Mouse (Mus musculus) midbrain, embryonic 10.5 days (tissue): ENCODE measurements around the gene Mex3b. TPM values are rescaled to one million over a fixed set of nuclear protein-coding genes. Genes with fewer than 3 reads are reported as not detected.

Experiments
- DNase-seq: peaks from one replicate; pipeline ENCODE4 v3.0.0-alpha.2; 2017; ENCODE audit warnings: low spot score
- H3K27ac ChIP-seq: fragments of 300-500 bp; sonication (generic); replicated peaks from 2 replicates; pipeline ENCODE4 v1.5.1; 2016; ENCODE audit warnings: mild to moderate bottlenecking
- H3K27me3 ChIP-seq: fragments of 300-500 bp; sonication (generic); 2 replicates; pipeline ENCODE4 v1.6.1; 2016; ENCODE audit warnings: low read depth, mild to moderate bottlenecking; ENCODE audit not compliant: poor library complexity, severe bottlenecking
- H3K36me3 ChIP-seq: fragments of 300-500 bp; sonication (generic); 2 replicates; pipeline ENCODE4 v1.6.1; 2016; ENCODE audit warnings: mild to moderate bottlenecking, moderate library complexity
- H3K4me1 ChIP-seq: fragments of 300-500 bp; sonication (generic); 2 replicates; pipeline ENCODE4 v1.6.1; 2016
- H3K4me3 ChIP-seq: fragments of 300-500 bp; sonication (generic); 2 replicates; pipeline ENCODE4 v1.5.1; 2016; ENCODE audit warnings: mild to moderate bottlenecking, moderate library complexity
- H3K9me3 ChIP-seq: fragments of 300-500 bp; sonication (generic); replicated peaks from 2 replicates; pipeline ENCODE4 v1.6.1; 2016; ENCODE audit warnings: mild to moderate bottlenecking
- WGBS: fragments of 180-500 bp; shearing (Covaris S2); methylation state at CpG from one replicate; pipeline ENCODE4 v1.1.7; 2016; 5-methylcytosine and 5-hydroxymethylcytosine counted together
- polyA plus RNA-seq: library from polyadenylated mRNA; unstranded; fragments of >200 nt; fragmentation: Nextera tagmentation; extraction: Ambion mirVana; gene quantifications from 2 replicates; pipeline ENCODE4 v1.2.1, GENCODE M21; 2016

The Mex3b gene
- polyA plus RNA-seq, 1 experiment from 2014 or later = 23.2 TPM

DNA sequence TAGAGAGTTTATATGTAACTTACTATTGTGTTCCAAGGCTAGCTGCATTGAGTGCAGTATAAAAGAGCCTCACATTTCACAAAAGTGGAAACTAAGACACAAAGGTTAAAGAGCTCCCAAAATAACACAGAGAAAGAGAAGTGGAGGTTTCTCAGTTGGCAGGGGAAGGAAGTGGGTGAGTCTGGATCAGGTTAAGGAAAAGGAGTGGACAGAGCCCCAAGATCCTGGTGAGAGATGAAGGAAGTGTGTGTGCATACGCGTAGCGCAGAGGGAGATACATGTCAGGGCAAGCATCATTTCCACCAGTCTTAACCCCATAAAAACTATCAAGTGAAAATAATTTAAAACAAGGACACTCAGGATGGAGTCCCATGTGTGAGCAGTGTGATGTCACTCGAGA is 15.5 kb upstream of the Mex3b start:
- 87% methylated on average over 4 of the region's 4 CpGs for WGBS

DNA sequence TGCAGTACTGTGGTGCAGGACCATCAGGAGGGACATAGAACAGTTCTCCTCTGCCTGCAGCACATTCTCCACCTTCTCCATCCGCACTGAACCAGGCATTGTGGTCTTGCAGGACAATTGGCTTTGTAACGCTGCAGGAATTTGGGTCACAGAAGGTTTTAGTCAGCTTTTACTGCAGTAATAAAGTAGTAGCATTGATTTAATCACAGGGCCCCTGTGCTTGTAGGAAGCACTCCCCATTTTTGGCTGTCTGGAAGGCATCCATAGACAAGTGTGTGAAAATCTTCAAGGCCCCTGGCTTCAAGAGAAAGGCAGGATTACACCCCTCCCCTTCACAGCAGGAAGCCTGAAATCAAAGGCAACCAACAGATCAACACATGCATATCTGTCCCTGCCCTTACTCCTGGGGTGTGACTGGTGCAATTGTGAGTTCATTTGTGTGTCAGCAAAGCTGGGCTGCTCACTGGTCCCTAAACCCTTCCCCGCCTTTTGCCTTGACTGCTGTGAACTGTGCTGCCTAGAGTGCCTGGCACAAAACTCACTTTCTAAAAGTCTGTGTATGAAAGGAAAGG is 12.9 kb upstream of the Mex3b start:
- WGBS = 14% methylated on average over 3 of the region's 3 CpGs

More for the DNA sequence above, 15.5 kb upstream of the Mex3b start:
- no peak overlapping the region for H3K27ac ChIP-seq
- no peaks in the 10 kb centered on the region for H3K9me3 ChIP-seq
- no peak for DNase-seq
- no peaks in the 10 kb centered on the region for H3K27me3 ChIP-seq
- peaks cover 23% of the 10 kb centered on the region for H3K4me1 ChIP-seq
- no peaks in the 10 kb centered on the region for H3K36me3 ChIP-seq
- H3K4me3 ChIP-seq = no peak overlapping the region

DNA sequence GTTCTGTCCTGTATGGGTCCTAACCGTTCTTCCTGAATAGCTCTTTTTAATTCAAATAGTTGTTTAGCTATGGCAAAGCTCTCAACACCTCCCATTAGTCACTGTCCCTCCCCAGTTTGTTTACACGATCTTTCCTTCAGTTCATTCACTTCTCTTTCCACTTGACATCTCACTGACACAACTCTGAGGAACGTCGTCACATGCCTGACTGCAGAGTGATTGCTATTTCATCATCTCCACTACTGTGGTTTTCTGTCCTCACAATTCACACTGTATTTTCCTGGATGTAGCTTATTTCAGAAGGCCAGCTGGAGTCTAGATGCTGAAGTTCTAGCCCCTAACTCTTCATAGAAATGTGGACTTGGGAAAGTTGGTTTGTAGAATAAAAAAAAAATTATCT is 8.5 kb upstream of the Mex3b start:
- no peak for DNase-seq
- no peaks in the 10 kb centered on the region for H3K27me3 ChIP-seq
- peaks cover 17% of the 10 kb centered on the region for H3K4me1 ChIP-seq
- H3K27ac ChIP-seq = no peak overlapping the region
- no peaks in the 10 kb centered on the region for H3K36me3 ChIP-seq
- 69% methylated on average over 4 of the region's 4 CpGs for WGBS
- H3K4me3 ChIP-seq = no peak overlapping the region
- no peaks in the 10 kb centered on the region for H3K9me3 ChIP-seq

More for the DNA sequence above, 12.9 kb upstream of the Mex3b start:
- Histone ChIP-seq H3K4me3 (no peak overlapping the region), H3K27me3 (no peaks in the 10 kb centered on the region), H3K9me3 (no peaks in the 10 kb centered on the region), H3K27ac (peak overlapping the region; percentile 39), H3K4me1 (peaks cover 19% of the 10 kb centered on the region), H3K36me3 (no peaks in the 10 kb centered on the region)
- peak; percentile 43 for DNase-seq

DNA sequence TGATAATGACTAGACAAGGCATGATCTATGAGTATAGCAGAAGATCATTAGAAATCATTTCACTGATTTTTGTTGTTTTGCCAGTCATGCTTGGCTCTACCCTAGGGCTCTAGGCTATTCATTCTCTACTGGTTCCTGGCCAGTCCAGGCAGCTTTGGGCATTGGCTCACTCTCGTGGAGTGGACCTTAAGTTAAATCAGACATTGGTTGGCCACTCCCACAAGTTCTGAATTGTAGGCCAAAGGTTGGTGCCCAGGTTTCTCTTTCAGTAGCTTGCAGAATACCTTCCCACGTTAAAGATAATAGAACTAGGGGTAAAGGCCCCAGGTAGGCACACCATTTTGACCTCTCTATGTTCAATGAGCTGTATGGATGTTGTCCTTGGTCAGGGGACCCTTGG is 6.5 kb upstream of the Mex3b start:
- no peaks in the 10 kb centered on the region for H3K36me3 ChIP-seq
- H3K27me3 ChIP-seq = no peaks in the 10 kb centered on the region
- H3K27ac ChIP-seq = no peak overlapping the region
- H3K4me3 ChIP-seq = no peak overlapping the region
- 75% methylated on average over 2 of the region's 2 CpGs for WGBS
- DNase-seq = no peak
- H3K4me1 ChIP-seq = peaks cover 22% of the 10 kb centered on the region
- no peaks in the 10 kb centered on the region for H3K9me3 ChIP-seq

DNA sequence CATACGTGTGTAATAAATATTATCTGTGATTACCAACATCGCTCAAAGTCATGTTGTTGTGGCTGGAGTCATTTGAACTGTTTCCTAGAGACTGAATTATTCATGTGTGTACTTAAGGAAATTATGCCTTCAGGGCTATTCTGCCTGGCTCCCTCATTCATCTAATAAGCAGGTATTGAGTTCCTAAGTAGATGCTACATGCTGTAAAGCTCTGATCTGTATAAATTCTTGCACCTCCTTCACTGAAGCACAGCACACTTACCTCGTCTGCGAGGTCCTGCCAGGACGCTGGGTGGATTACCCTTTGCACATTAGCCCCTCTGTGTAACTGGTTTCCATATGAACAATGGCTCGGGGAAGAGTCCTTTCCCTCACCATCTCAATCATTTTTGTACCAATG is 3.8 kb upstream of the Mex3b start:
- no peaks in the 10 kb centered on the region for H3K9me3 ChIP-seq
- no peaks in the 10 kb centered on the region for H3K36me3 ChIP-seq
- WGBS = 55% methylated on average over 6 of the region's 6 CpGs
- peak overlapping the region; percentile 72 for H3K27ac ChIP-seq
- H3K4me1 ChIP-seq = peaks cover 22% of the 10 kb centered on the region
- no peaks in the 10 kb centered on the region for H3K27me3 ChIP-seq
- peak; percentile 25 for DNase-seq
- H3K4me3 ChIP-seq = no peak overlapping the region

DNA sequence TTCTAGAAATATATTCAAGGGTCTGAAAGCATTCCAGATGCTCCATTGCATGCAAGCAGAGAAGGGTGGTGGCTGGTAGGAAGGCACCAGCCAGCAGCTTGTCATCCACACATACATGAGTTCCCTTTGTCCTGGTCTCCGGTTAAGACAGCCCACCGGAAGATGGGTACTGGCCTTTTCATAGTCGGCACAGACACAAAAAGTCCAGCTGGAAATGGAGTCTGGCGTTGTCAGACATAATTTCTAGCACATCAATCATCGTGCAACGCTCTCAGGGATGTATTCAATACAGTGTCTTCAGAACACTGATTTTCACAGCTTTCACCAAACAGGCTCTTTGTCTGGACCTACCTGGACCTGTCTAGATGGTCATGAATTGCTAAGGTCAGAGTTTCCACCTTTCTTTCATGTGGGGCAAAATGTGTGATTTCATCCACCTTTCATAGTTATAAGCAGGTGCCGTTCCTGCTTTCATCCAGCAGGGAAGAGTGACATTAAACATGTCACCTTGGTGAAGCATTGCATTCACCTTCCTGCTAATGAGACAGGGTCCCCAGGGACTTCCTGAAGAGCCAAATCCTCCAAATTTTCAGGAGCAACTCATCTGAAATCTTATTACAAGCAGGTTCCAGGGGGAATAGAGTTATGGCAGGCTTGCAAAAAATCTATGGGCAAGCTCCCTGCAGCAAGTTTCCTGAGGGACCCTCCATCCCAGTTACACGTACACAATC is 2.7 kb upstream of the Mex3b start:
- peak overlapping the region; percentile 100 for H3K4me3 ChIP-seq
- no peaks in the 10 kb centered on the region for H3K27me3 ChIP-seq
- WGBS = 55% methylated on average over 8 of the region's 8 CpGs
- H3K4me1 ChIP-seq = peaks cover 30% of the 10 kb centered on the region
- peak; percentile 29 for DNase-seq
- H3K36me3 ChIP-seq = peaks cover 9% of the 10 kb centered on the region
- peak overlapping the region; percentile 100 for H3K27ac ChIP-seq
- no peaks in the 10 kb centered on the region for H3K9me3 ChIP-seq

DNA sequence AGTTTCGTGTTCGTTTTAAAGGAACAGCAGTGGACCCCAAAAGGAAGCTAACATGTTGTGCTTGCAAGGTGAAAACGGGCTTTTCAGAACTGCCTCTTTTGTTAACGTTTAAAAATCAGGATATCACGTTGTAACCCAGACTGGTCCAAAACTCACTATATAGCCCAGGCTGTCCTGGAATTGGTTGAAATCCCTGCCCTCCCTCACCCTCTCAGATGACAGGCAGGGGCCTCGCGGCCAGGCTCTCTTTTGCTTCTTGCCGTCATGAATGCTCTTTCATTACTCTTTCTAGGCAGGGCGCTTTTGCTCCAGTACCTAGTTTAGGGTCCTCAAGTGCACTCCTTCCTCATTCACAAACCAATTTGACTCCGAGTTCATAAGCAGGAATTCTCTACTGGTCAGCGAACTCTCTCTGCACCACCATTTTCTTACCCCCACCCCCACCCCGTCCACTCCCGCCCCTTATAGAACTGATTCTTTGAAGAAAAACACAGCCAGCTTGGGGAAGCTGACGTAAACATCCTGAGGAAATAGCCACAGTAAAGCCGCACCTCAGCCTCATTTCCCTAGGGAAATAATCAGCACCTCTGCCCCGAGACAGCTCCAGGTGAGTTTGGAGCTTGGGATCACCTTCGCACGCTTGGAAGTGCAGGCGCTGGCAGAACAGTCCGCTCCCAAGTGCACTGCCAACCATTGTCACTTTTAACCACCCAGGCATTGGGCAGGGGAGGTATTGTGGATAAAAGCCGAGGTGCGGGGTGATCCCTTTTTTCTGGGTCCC is 2.0 kb upstream of the Mex3b start:
- H3K27me3 ChIP-seq = no peaks in the 10 kb centered on the region
- peaks cover 17% of the 10 kb centered on the region for H3K36me3 ChIP-seq
- H3K4me3 ChIP-seq = peak overlapping the region; percentile 100
- peak overlapping the region; percentile 100 for H3K27ac ChIP-seq
- peaks cover 37% of the 10 kb centered on the region for H3K4me1 ChIP-seq
- whole genome bisulfite sequencing = under 1% methylated on average over 22 of the region's 22 CpGs
- DNase-seq = peak; percentile 65
- no peaks in the 10 kb centered on the region for H3K9me3 ChIP-seq

DNA sequence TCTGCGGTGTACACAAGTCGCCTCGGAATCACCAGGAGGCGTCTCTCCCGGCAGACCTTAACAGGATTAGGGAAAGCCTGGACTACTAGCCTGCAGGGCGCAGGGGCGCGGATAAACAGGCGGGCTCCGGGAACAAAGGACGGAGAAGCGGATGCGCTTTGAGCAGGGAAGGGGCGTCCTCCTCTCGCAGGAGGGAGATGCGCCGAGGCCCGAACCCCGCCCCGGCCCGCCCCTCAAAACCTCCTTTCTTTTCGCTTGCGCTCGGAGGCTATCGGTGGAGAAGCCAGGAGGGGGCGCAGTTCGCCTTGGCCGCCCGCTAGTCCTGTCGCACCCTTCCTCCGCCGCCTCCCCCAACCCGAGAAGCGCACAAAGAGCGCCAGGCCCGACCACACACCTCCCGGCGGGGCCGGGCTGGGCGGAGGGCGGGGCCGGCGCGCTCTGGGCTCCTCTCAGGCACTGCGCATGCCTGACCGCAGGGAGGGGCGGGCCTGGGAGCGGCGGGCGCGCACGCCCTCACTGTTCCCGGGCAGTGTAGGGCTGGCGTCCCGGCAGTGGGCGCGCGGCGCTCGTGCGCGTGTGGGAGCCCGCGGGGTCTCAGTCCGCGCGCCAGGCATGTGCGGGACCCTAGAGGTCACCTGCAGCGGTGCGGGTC is 1.2 kb upstream of the Mex3b start:
- Histone ChIP-seq H3K4me3 (peak overlapping the region; percentile 100), H3K27ac (peak overlapping the region; percentile 100), H3K4me1 (peaks cover 45% of the 10 kb centered on the region), H3K27me3 (no peaks in the 10 kb centered on the region), H3K36me3 (peaks cover 24% of the 10 kb centered on the region), H3K9me3 (no peaks in the 10 kb centered on the region)
- under 1% methylated on average over 70 of the region's 70 CpGs for WGBS
- DNase-seq = peak; percentile 99

DNA sequence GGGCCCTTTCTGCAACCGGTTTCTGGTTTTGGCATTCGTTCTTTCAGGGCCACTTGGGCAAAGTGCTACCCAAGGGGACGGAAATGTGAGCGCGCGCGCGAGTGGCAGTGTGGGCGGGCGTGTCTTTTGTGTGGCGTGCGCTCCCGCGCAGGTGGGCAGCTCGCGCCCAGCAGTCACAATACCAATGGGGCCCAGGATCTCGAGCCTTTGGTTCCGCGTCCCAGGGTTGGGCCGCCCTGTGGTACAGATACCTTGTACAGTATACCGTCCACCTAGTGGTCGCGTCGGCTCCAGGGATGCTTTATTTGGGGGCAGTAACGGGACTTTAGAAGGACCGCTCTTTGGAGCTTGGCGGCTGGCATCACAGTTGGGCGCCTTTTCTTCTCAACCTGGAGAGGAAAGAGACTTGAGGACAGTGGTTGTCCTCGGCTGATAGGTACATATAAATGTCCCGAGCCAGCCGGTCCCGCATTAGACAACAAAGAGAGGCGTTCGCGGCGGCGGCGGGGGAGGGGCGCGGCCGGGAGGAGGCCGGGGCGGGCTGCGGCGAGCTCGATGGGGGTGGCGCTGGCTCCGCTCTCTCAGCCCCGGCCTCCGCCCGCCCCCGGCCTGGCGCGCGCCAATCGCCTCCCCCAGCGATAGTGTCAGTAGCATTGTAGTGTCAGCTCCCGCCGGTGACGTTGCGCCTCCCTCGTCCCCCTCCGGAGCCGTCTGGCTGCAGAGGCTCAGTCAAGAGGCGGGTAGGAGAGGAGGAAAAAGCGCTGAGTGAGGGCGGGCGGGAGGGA is 455 bp upstream of the Mex3b start:
- Histone ChIP-seq H3K9me3 (no peaks in the 10 kb centered on the region), H3K4me3 (peak overlapping the region; percentile 100), H3K36me3 (peaks cover 29% of the 10 kb centered on the region), H3K27ac (peak overlapping the region; percentile 100), H3K27me3 (no peaks in the 10 kb centered on the region), H3K4me1 (peaks cover 51% of the 10 kb centered on the region)
- DNase-seq = peak; percentile 96
- under 1% methylated on average over 59 of the region's 68 CpGs for WGBS

DNA sequence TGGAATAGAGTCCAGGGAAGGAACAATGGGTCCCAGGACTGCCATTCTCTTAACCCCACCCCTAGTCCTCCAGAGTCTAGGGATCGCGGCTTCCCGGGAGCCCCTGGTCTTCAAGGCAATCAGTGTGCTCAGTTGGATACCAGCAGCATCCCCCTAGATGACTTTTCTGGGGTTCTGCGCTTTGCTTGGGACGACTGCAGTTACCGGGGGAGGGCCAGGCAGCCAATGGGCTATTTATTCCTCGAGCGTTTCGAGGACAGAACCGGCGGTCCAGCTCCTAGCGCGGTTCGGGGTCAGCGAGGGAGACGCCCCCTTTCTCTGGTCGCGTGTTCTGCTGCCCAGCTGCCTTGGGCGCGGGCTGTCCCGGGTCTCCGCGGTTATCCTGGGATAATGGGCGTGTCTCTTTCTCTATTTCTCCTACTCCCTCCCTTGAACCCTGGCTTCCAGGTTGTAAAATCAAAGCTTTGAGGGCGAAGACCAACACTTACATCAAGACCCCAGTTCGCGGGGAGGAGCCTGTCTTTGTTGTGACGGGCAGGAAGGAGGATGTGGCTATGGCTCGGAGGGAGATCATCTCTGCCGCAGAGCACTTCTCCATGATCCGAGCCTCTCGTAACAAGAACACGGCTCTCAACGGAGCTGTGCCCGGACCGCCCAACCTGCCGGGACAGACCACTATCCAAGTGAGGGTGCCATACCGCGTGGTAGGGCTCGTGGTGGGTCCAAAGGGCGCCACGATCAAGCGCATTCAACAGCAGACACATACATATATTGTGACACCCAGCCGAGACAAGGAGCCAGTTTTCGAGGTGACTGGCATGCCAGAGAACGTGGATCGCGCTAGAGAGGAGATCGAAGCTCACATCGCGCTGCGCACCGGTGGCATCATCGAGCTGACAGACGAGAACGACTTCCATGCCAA is 1.4 kb downstream of the Mex3b start:
- no peaks in the 10 kb centered on the region for H3K9me3 ChIP-seq
- H3K4me1 ChIP-seq = peaks cover 55% of the 10 kb centered on the region
- H3K36me3 ChIP-seq = peaks cover 39% of the 10 kb centered on the region
- WGBS = under 1% methylated on average over 56 of the region's 56 CpGs
- H3K27ac ChIP-seq = peak overlapping the region; percentile 100
- no peaks in the 10 kb centered on the region for H3K27me3 ChIP-seq
- peak overlapping the region; percentile 100 for H3K4me3 ChIP-seq
- peak; percentile 73 for DNase-seq
